Mouse (Mus musculus) neural tube, embryonic 13.5 days (tissue): ENCODE measurements at regions not wholly inside any gene's neighbourhood (a gene's known extent, or its start where the extent isn't known, plus 50 kb on each side); places are given as distances from the start of the nearest gene placed in this dataset.

Experiments used
- ATAC-seq: fragments of 200-750 bp; cut with Nextera tagmentation; 2 replicates; pipeline ENCODE4 v1.8.0; 2017; ENCODE audit warnings: low read depth, mild to moderate bottlenecking, moderate TSS enrichment, moderate library complexity
- H3K27ac ChIP-seq: fragments of 300-500 bp; sonication (generic); replicated peaks from 2 replicates; pipeline ENCODE4 v1.5.1; 2015; ENCODE audit warnings: moderate library complexity, mild to moderate bottlenecking, inconsistent platforms
- H3K27me3 ChIP-seq: fragments of 300-500 bp; sonication (generic); 2 replicates; pipeline ENCODE4 v1.6.1; 2015; ENCODE audit warnings: mild to moderate bottlenecking, inconsistent platforms
- H3K36me3 ChIP-seq: fragments of 300-500 bp; sonication (generic); 2 replicates; pipeline ENCODE4 v1.6.1; 2015; ENCODE audit warnings: mild to moderate bottlenecking, inconsistent platforms
- H3K4me1 ChIP-seq: fragments of 300-500 bp; sonication (generic); replicated peaks from 2 replicates; pipeline ENCODE4 v1.6.1; 2015; ENCODE audit warnings: inconsistent platforms
- H3K4me2 ChIP-seq: fragments of 300-500 bp; sonication (generic); 2 replicates; pipeline ENCODE4 v1.6.1; 2015; ENCODE audit warnings: inconsistent platforms, mild to moderate bottlenecking, moderate library complexity
- H3K4me3 ChIP-seq: fragments of 300-500 bp; sonication (generic); 2 replicates; pipeline ENCODE4 v1.5.1; 2015; ENCODE audit warnings: mild to moderate bottlenecking, inconsistent platforms
- H3K9ac ChIP-seq: fragments of 300-500 bp; sonication (generic); 2 replicates; pipeline ENCODE4 v1.6.1; 2015; ENCODE audit warnings: moderate library complexity, mild to moderate bottlenecking, inconsistent platforms
- H3K9me3 ChIP-seq: fragments of 300-500 bp; sonication (generic); 2 replicates; pipeline ENCODE4 v1.6.1; 2016; ENCODE audit warnings: inconsistent platforms
- WGBS: fragments of 180-500 bp; shearing (Covaris S2); methylation state at CpG from one replicate; pipeline ENCODE4 v1.1.7; 2015; 5-methylcytosine and 5-hydroxymethylcytosine counted together

- Histone ChIP-seq H3K9ac (no peak overlapping the region), H3K4me2 (no peak overlapping the region), H3K27ac (no peak overlapping the region), H3K36me3 (no peaks in the 10 kb centered on the region), H3K9me3 (0 out of 2 replicates have a peak, but pooled peaks cover 3% of the 10 kb centered on the region), H3K4me3 (no peak overlapping the region), H3K27me3 (no peaks in the 10 kb centered on the region), H3K4me1 (no peaks in the 10 kb centered on the region)
- WGBS, result 96% methylated on average over 2 of the region's 2 CpGs
- ATAC-seq, result no peak
Measured at GRCm38 (mm10) chr17:65105622-65106021, 269.8 kb upstream of the 4930583I09Rik start.

DNA sequence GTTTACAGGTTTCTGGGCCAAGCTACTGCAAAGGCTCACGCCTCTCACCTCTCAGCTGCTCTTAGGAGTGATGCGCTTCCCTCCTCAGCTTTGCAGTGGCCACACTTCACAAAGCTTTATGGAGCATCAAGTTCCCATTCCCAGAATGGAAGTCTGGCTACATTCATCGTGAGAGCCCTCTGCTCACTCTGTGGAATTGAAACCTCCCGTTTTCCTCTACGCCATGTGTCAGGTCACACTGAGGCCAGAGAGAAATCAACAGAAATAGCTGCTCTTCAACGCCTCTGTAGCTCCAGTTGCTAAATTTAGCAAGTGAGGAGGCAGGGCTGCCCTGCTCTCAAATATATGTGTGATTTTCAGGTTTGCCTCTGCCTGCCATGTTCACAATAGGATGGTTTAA, 265.3 kb upstream of the 4930583I09Rik start:
- no peak overlapping the region for H3K27ac ChIP-seq
- H3K4me1 ChIP-seq, result no peaks in the 10 kb centered on the region
- no peak overlapping the region for H3K4me3 ChIP-seq
- H3K4me2 ChIP-seq, result no peak overlapping the region
- no peak for ATAC-seq
- H3K27me3 ChIP-seq, result no peaks in the 10 kb centered on the region
- H3K9ac ChIP-seq, result no peak overlapping the region
- H3K36me3 ChIP-seq, result no peaks in the 10 kb centered on the region
- H3K9me3 ChIP-seq, result 0 out of 2 replicates have a peak, but pooled peaks cover 3% of the 10 kb centered on the region
- 68% methylated on average over 6 of the region's 6 CpGs for WGBS

DNA sequence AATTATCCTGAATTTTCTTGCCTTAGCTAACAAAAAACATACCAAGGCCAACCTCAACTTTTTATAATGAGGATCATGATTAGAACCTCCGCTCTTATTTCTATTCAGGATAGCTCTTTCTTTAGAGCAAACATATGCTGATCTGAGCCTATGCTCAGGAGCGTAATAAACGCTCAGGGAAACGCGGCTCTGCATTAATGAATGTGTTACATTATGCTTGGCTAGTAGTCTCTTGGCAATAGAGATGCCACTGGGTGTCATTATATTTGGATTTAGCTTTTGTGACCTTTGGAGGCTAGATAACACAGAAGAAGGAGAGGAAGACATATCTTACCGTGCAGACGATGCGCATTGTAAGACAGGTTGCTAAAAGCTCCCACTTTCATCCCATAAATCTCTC, 246.4 kb upstream of the 4930583I09Rik start:
- Histone ChIP-seq H3K4me1 (peaks cover 21% of the 10 kb centered on the region), H3K4me3 (no peak overlapping the region), H3K4me2 (no peak overlapping the region), H3K9me3 (no peaks in the 10 kb centered on the region), H3K27ac (peak overlapping the region; percentile 57), H3K9ac (no peak overlapping the region), H3K27me3 (no peaks in the 10 kb centered on the region), H3K36me3 (no peaks in the 10 kb centered on the region)
- whole genome bisulfite sequencing, result 42% methylated on average over 8 of the region's 8 CpGs
- ATAC-seq, result peak; percentile 86

GRCm38 (mm10) chr17:65081779-65082086, 245.9 kb upstream of the 4930583I09Rik start:
- peak; percentile 23; the same call in 1 of the 2 replicates for ATAC-seq
- WGBS, result 41% methylated on average over 2 of the region's 2 CpGs

DNA sequence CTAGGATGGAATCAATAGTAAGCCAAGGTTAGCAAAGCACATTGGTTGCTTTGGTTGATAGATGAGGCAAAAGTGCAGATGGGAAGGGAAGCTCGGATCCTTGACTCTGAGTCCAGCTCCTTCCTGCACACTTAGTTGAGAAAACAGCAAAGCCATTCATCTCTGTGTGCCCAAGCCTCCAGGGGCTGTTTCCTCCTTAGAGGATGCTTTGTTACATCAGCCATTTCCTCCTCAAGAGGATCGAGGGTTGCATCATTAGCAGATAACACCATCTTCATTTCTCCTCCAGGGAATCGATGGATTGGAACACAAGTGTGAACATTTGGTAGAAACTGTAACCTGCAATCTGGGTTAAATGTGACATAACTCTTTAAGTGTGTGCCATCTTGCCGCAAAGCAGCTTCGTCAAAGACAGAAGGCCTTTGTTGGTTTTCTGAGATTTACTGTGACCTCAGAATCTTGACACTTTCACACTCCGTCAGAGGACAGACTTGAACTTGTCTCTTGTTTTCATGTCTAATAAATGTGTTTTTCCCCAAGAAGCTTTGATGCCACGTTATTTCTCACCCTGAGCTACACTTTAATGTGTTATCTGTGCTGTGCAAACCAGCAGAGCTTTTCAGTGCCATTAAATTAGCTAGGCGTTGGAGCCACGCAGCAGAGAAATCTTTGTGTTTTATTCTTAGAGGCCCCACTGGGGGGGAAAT, 245.4 kb upstream of the 4930583I09Rik start:
- H3K4me1 ChIP-seq, result peaks cover 21% of the 10 kb centered on the region
- H3K27me3 ChIP-seq, result no peaks in the 10 kb centered on the region
- no peak for ATAC-seq
- H3K27ac ChIP-seq, result peak overlapping the region; percentile 57
- no peaks in the 10 kb centered on the region for H3K9me3 ChIP-seq
- 35% methylated on average over 9 of the region's 9 CpGs for WGBS
- H3K4me2 ChIP-seq, result no peak overlapping the region
- H3K36me3 ChIP-seq, result no peaks in the 10 kb centered on the region
- no peak overlapping the region for H3K9ac ChIP-seq
- H3K4me3 ChIP-seq, result no peak overlapping the region

More at GRCm38 (mm10) chr17:65081779-65082086, 245.9 kb upstream of the 4930583I09Rik start:
- Histone ChIP-seq H3K9ac (no peak overlapping the region), H3K4me1 (peaks cover 21% of the 10 kb centered on the region), H3K4me3 (no peak overlapping the region), H3K36me3 (no peaks in the 10 kb centered on the region), H3K27me3 (no peaks in the 10 kb centered on the region), H3K9me3 (no peaks in the 10 kb centered on the region), H3K27ac (peak overlapping the region; percentile 57), H3K4me2 (no peak overlapping the region)

DNA sequence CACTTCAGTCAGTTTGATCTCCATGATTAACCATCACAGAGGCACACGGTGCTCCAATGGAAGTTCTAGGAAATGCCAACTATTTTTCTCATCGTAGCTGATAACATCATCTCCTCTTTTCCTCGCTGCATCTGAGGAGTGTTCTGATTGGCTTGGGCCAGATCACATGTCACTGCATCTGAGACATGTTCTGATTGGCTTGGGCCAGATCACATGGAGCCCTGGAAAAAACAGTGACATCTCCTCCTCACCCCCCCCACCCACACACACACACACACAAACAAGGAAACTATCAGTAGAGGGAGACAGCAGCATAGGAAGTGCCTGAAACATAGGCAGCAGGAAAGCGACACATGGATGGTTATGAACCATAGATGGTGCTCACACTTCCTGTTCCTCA, 239.0 kb upstream of the 4930583I09Rik start:
- WGBS, result 94% methylated on average over 4 of the region's 4 CpGs
- Histone ChIP-seq H3K27ac (no peak overlapping the region), H3K4me3 (no peak overlapping the region)

DNA sequence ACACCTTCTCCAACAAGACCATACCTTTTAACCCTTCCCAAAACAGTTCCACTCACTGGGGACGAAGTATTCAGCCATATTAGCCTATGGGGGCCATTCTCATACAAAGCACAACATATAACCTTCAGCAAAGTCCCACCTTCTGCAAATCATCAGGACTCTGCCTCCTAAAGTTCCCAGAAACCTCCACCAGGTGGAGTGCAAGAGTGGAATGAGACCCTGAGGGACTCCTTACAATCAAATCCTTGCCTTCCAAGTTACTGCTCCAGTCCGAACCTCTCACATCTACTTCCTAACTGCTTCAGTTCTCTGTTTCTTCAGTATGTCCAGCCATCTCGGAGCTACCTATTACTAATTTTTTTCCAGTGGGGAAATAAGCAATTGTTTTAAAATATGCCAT, 235.2 kb upstream of the 4930583I09Rik start:
- Histone ChIP-seq H3K36me3 (no peaks in the 10 kb centered on the region), H3K4me3 (no peak overlapping the region), H3K4me2 (no peak overlapping the region), H3K27ac (no peak overlapping the region), H3K4me1 (no peaks in the 10 kb centered on the region; the same call in 1 of the 2 replicates), H3K9me3 (no peaks in the 10 kb centered on the region), H3K27me3 (no peaks in the 10 kb centered on the region), H3K9ac (no peak overlapping the region)
- 61% methylated on average over 3 of the region's 3 CpGs for WGBS
- no peak for ATAC-seq

More for the DNA sequence above, 239.0 kb upstream of the 4930583I09Rik start:
- Histone ChIP-seq H3K9ac (no peak overlapping the region), H3K27me3 (no peaks in the 10 kb centered on the region), H3K4me2 (no peak overlapping the region), H3K4me1 (no peaks in the 10 kb centered on the region; the same call in 1 of the 2 replicates), H3K36me3 (no peaks in the 10 kb centered on the region), H3K9me3 (no peaks in the 10 kb centered on the region)
- ATAC-seq, result no peak

GRCm38 (mm10) chr17:65066135-65066534, 230.3 kb upstream of the 4930583I09Rik start:
- Histone ChIP-seq H3K9ac (no peak overlapping the region), H3K27me3 (no peaks in the 10 kb centered on the region), H3K27ac (no peak overlapping the region), H3K4me2 (no peak overlapping the region), H3K9me3 (no peaks in the 10 kb centered on the region), H3K4me1 (no peaks in the 10 kb centered on the region), H3K4me3 (no peak overlapping the region), H3K36me3 (no peaks in the 10 kb centered on the region)
- no peak for ATAC-seq
- WGBS, result 88% methylated on average over 3 of the region's 3 CpGs

GRCm38 (mm10) chr17:65056059-65056458, 220.2 kb upstream of the 4930583I09Rik start:
- H3K27me3 ChIP-seq, result no peaks in the 10 kb centered on the region
- no peak overlapping the region for H3K4me3 ChIP-seq
- no peak overlapping the region for H3K4me2 ChIP-seq
- 0 out of 2 replicates have a peak, but pooled peaks cover 5% of the 10 kb centered on the region for H3K9me3 ChIP-seq
- no peaks in the 10 kb centered on the region for H3K4me1 ChIP-seq
- no peaks in the 10 kb centered on the region for H3K36me3 ChIP-seq
- ATAC-seq, result no peak
- 71% methylated on average over 4 of the region's 4 CpGs for WGBS
- H3K27ac ChIP-seq, result no peak overlapping the region
- no peak overlapping the region for H3K9ac ChIP-seq

- 59% methylated on average over 7 of the region's 7 CpGs for WGBS
- Histone ChIP-seq H3K9me3 (no peaks in the 10 kb centered on the region), H3K4me2 (no peak overlapping the region), H3K9ac (no peak overlapping the region), H3K27me3 (no peaks in the 10 kb centered on the region), H3K4me1 (0 out of 2 replicates have a peak, but pooled peaks cover 7% of the 10 kb centered on the region), H3K4me3 (no peak overlapping the region), H3K27ac (no peak overlapping the region), H3K36me3 (no peaks in the 10 kb centered on the region)
- no peak for ATAC-seq
Measured at GRCm38 (mm10) chr17:65049860-65050482, 214.1 kb upstream of the 4930583I09Rik start.

- no peak overlapping the region for H3K4me2 ChIP-seq
- H3K4me1 ChIP-seq, result no peaks in the 10 kb centered on the region
- H3K36me3 ChIP-seq, result no peaks in the 10 kb centered on the region
- no peak overlapping the region for H3K4me3 ChIP-seq
- H3K9me3 ChIP-seq, result no peaks in the 10 kb centered on the region
- ATAC-seq, result no peak
- no peak overlapping the region for H3K27ac ChIP-seq
- H3K27me3 ChIP-seq, result no peaks in the 10 kb centered on the region
- WGBS, result 86% methylated on average over 5 of the region's 5 CpGs
- no peak overlapping the region for H3K9ac ChIP-seq
Measured at GRCm38 (mm10) chr17:65015731-65016130, 179.9 kb upstream of the 4930583I09Rik start.

GRCm38 (mm10) chr17:65014682-65015081, 178.8 kb upstream of the 4930583I09Rik start:
- H3K4me2 ChIP-seq, result no peak overlapping the region
- no peaks in the 10 kb centered on the region for H3K9me3 ChIP-seq
- no peak overlapping the region for H3K27ac ChIP-seq
- no peaks in the 10 kb centered on the region for H3K27me3 ChIP-seq
- no peak overlapping the region for H3K9ac ChIP-seq
- no peak overlapping the region for H3K4me3 ChIP-seq
- H3K36me3 ChIP-seq, result no peaks in the 10 kb centered on the region
- no peak for ATAC-seq
- H3K4me1 ChIP-seq, result no peaks in the 10 kb centered on the region
